Mouse (Mus musculus) MN1 (cell line): ENCODE measurements around the gene Olfr1317.

ENCODE experiments used
- DNase-seq: peaks from one replicate; pipeline ENCODE4 v3.0.0-alpha.2; 2016; ENCODE audit warnings: low spot score

Gene Olfr1317

DNA sequence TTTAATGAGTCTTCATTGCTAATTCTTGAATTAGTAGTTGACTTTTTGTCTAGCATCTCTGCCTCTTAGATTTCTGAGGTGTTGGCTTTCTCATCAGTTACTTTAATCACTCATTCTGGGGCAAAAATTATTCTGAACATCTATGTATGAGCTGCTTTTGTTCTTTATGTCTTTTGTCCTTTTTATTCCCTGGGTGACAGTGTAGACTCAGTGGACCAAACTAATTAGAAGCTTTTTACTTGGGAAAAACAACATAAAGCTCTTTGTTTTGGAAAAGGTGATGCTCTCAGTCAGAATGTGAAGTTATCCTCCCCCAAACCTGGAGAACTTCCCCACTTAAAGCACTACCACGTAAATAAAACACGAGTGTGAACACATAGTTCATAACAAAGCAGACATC lies at the start of gene Olfr1317:
TSS of gene Olfr1317 (plus strand) at position 301 of the 400 bp plus-strand sequence.
- DNase-seq = no peak

GRCm38 (mm10) chr2:112096681-112097080 lies 43.4 kb upstream of the Olfr1317 start, which contains the start of gene Olfr1314:
TSS of gene Olfr1314 (minus strand) at chr2:112096781.
- no peak for DNase-seq

- no peak for DNase-seq
Measured at GRCm38 (mm10) chr2:112115340-112115739, 24.8 kb upstream of the Olfr1317 start, which contains the start of gene Olfr1315-ps1. TSS of gene Olfr1315-ps1 (minus strand) at chr2:112115440.

DNA sequence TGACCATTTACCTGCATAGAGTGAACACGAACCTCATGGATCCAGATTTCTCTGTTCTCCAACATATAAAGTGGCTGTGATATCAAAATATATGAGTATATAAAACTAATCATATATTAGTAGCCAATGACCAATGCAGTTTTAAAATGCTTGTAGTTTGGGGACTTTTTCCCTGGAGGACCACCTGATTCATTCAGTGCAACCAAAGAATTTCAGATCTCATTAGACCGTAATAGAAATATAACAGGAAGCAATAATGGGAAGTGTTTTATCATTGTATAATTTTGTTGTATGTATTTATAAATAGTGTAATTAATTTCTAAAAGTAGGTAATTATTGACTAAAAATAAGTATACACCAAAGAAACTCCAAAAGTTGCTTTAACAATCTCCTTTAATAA lies 5.3 kb upstream of the Olfr1317 start, which contains the start of gene Olfr1316:
TSS of gene Olfr1316 (minus strand) at position 101 of the 400 bp plus-strand sequence.
- DNase-seq = no peak

GRCm38 (mm10) chr2:112153898-112154297 lies 13.8 kb downstream of the Olfr1317 start, which contains the start of gene Olfr1318:
TSS of gene Olfr1318 (plus strand) at chr2:112154198.
- DNase-seq = no peak
